ENCODE assay signal across 22 mouse cellular contexts in genomic region chr3:38344283-38344682, GRCm38 (mm10).
"Had no signal": no experiment of that assay in that cellular context is flagged by ENCODE, and none has a peak within 500 bp of the region (broad histone marks: within the 10 kb centered on the region; RNA-seq: fewer than 3 reads in every experiment).

No protein-coding gene starts in this region.

- H3K4me2 ChIP-seq: limb, embryonic 13.5 days; liver, embryonic 12.5 days; liver, embryonic 15.5 days; lung, embryonic 15.5 days; midbrain, embryonic 12.5 days; midbrain, embryonic 15.5 days; neural tube, embryonic 13.5 days; stomach, embryonic 15.5 days had no signal

- H3K9ac ChIP-seq: limb, embryonic 13.5 days; liver, embryonic 12.5 days; liver, embryonic 15.5 days; lung, embryonic 15.5 days; midbrain, embryonic 12.5 days; midbrain, embryonic 15.5 days; neural tube, embryonic 13.5 days; stomach, embryonic 15.5 days had no signal

- H3K4me3 ChIP-seq: layer of hippocampus, adult 2 months; limb, embryonic 10.5 days; limb, embryonic 13.5 days; liver, embryonic 12.5 days; liver, embryonic 15.5 days; lung, embryonic 15.5 days; midbrain, embryonic 12.5 days; midbrain, embryonic 15.5 days; myocyte; neural tube, embryonic 13.5 days; stomach, embryonic 15.5 days had no signal

- DNase-seq: kidney, adult 9 months; kidney, postnatal 14 days; kidney, postnatal 4 days; layer of hippocampus, adult 9-11 months; liver; lung, adult 18-20 months; lung, postnatal 10 days; lung, postnatal 36 days; right cerebral cortex, postnatal 25 days; spleen, adult 18-20 months; thymus, postnatal 25 days had no signal

- ATAC-seq: liver, embryonic 12.5 days; midbrain, embryonic 15.5 days had no signal

- H3K4me1 ChIP-seq: limb, embryonic 10.5 days; limb, embryonic 13.5 days; liver, embryonic 15.5 days; lung, embryonic 15.5 days; midbrain, embryonic 12.5 days; midbrain, embryonic 15.5 days; neural tube, embryonic 13.5 days; stomach, embryonic 15.5 days had no signal

- H3K9me3 ChIP-seq: limb, embryonic 10.5 days; limb, embryonic 13.5 days; liver, embryonic 12.5 days; liver, embryonic 15.5 days; lung, embryonic 15.5 days; midbrain, embryonic 12.5 days; midbrain, embryonic 15.5 days; neural tube, embryonic 13.5 days; stomach, embryonic 15.5 days had no signal

- H3K36me3 ChIP-seq: limb, embryonic 10.5 days; limb, embryonic 13.5 days; liver, embryonic 12.5 days; liver, embryonic 15.5 days; lung, embryonic 15.5 days; midbrain, embryonic 12.5 days; midbrain, embryonic 15.5 days; neural tube, embryonic 13.5 days; stomach, embryonic 15.5 days had no signal

- H3K27ac ChIP-seq: layer of hippocampus, adult 2 months; limb, embryonic 10.5 days; limb, embryonic 13.5 days; liver, embryonic 12.5 days; liver, embryonic 15.5 days; lung, embryonic 15.5 days; midbrain, embryonic 12.5 days; midbrain, embryonic 15.5 days; neural tube, embryonic 13.5 days; stomach, embryonic 15.5 days had no signal

- H3K27me3 ChIP-seq: limb, embryonic 13.5 days; liver, embryonic 12.5 days; liver, embryonic 15.5 days; lung, embryonic 15.5 days; midbrain, embryonic 12.5 days; midbrain, embryonic 15.5 days; neural tube, embryonic 13.5 days; stomach, embryonic 15.5 days had no signal
